Mouse (Mus musculus) A20 (cell line): ENCODE results near the gene Slc22a20.
A peak's percentile ranks its signal among the peaks of the same experiment; 100 is the strongest.

ENCODE experiments used
- DNase-seq: peaks from one replicate; pipeline ENCODE4 v3.0.0-alpha.2; 2011; ENCODE audit warnings: low read depth, low spot score

Gene Slc22a20

DNA sequence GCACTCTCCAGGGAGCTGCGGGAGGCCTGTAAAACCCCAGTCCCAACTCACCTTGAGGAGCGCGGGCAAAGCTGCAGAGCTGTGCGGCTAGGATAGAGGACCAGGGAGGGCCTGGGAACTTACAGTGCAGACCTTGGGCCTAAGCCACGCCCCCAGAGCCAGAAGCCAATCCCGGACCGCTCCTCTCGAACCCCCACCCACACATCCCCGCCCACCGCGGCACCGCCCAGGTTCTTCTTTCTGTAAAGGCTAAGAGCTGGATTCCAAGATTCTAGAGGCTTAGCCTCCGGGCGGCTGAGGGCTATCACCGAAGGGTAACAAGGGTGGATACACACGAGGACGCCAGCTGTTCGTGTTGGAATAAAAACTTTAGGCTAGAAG, 61.2 kb downstream of the Slc22a20 start, which contains the start of gene Cdc42ep2:
Cdc42ep2 (minus strand) TSS at position 104 of the 381 bp plus-strand sequence.
- DNase-seq = peak; percentile 94

DNA sequence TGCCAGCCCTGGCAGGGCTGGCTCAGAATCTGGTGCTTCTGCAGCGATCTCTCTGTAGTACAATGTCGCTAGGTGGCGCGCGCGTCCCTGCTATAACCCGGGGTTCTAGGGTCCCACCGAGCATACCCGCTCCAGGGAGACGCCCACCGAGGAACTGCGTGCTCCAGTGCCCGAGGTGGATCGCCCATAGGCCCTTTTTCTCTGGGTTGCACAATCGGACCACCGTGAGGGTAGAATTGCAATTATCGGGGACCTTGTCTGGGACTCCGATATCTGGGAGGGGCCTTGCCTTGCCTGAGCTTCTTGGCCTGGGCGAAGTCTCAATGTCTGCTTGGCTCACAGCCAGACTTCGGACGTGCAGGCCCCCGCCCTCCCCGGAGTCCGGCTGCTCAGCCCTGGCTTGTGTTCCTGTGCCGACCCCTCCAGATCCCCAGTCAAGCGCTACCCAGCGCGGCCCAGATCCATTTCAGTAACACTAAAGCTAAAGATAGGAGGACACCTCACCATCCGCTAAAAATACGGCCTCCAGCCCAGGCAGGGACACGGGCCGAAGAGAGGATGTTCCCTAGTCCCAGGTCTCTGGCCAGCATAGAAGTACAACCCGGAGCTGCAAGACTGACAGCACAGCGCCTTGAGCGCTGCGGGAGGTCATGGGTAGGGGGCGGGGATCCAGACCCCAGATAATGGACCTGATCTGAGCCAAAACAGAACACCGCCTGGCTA, 61.8 kb downstream of the Slc22a20 start:
- DNase-seq = peak; percentile 92

DNA sequence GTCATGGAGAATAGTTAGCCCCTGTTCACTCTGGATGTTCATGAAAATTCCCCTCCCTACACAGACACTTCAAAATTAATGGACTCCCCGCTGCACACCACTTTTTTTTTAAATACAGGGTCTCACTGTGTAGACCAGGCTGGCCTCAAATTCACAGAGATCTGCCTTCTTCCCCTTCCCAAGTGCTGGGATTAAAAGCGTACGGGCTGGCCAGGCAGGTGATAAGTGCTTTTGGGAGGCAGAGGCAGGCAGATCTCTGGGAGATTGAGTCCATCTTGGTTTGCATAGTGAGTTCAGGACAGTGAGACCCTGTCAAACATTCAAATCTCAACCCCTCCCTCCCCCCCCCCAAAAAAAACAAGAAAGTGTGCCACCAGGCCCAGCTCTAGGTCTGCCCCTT, 63.0 kb downstream of the Slc22a20 start:
- no peak for DNase-seq

DNA sequence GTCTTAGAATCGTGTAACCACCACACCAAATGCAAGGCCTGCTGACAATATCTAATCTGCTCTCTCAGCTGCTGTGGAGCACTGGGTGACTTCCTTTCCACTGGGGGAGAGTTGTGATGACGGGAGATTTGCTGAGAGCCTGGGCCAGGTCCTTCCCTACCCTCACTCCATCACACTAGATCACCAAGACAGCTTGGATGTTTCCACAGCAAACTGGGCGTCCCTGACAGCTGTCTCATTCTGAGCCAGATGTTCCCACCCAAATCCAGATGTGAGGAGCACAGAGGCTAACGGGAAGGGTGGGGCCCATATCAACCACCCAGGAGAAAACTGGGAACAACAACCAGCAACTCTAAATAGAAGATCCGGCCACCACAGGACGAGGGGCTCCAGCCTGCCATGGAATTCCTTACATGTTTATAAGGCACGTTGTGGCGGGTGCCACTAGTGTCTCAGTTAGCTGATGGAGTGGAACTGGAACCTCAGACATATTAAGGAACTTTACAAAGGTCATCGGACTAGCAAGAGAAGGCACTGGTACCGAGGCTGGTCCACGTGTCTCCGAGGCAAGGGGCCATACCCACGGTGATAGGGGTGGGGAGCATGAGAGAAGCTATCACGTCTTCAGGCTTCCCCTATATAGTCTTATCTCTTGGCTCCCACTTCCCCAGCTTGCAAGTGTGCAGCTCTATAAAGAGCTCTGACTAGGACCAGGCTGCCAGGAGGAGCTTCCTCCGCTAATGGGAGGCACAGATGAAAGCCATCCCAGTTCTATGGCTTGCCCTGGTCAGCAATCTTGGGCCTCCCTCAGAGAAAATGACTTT, 63.6 kb downstream of the Slc22a20 start:
- no peak for DNase-seq

DNA sequence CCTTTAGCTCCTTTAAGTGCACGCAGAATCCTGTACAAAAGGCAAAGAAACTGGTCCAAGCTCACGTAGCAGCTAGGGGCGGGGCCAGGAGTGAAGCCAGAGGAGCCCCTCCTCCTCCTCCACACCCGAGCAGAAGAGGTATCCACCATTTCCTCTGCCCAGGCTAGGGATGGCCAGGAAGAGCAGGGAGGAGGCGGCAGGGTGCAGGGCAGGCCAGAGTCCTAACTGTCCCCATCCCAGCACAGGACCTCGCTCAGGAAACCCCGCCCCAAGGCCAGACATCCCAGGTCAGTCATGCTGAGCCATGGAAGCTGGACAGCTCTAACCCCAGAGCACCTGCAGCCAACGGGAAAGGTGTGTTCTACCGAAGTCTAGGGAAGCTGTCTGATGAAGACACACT, 64.2 kb downstream of the Slc22a20 start:
- peak; percentile 33 for DNase-seq
